10 mouse cellular contexts compared by ENCODE assay signal in genomic region chr10:81428507-81428870, GRCm38 (mm10). TPM values are rescaled to one million over a fixed set of nuclear protein-coding genes. Genes with fewer than 3 reads are reported as not detected.
DNase-seq lines count a peak whose midpoint lies in the region.
"Had no signal": no experiment of that assay in that cellular context is flagged by ENCODE, and none has a peak within 500 bp of the region (broad histone marks: within the 10 kb centered on the region; RNA-seq: fewer than 3 reads in every experiment).

No protein-coding gene starts in this region.

- DNase-seq in gastrocnemius, postnatal 4 days (ENCODE audit: low spot score in 2 of 2): peak; percentile 8 to 16
- no peak for DNase-seq in gastrocnemius, postnatal 25 days
- peak; percentile 9 for DNase-seq in layer of hippocampus, adult 11-12 months (ENCODE audit: low spot score)
- no peak for DNase-seq in layer of hippocampus, adult 9-10 months (ENCODE audit: low spot score)
- DNase-seq in ovary, postnatal 36 days (ENCODE audit: low spot score): peak; percentile 3
- no peak for DNase-seq in ovary, postnatal 10 days (ENCODE audit: low spot score)
- DNase-seq: lung, embryonic 14.5 days had no signal

RNA-seq across cellular contexts. Expression of gene Nfic, which starts 26.9 kb away (rescaled TPM):
- 100 to 1,000 TPM; 274 to 335 TPM for total RNA-seq in gastrocnemius, postnatal 4 days (2021)
- 100 to 1,000 TPM; 215 to 268 TPM for total RNA-seq in gastrocnemius, postnatal 25 days (2021)

RNA-seq across cellular contexts. Expression of gene Smim24, which starts 35.6 kb away (rescaled TPM):
- under 1 TPM; 0.91 to 0.98 TPM for total RNA-seq in gastrocnemius, postnatal 4 days (2021)
- under 1 TPM in 1 of 2 experiments, not detected in 1; 0.67 TPM for total RNA-seq in gastrocnemius, postnatal 25 days (2021)

RNA-seq across cellular contexts. Expression of gene Gm48552, which starts 39.7 kb away (rescaled TPM):
- total RNA-seq in gastrocnemius, postnatal 4 days (2021): 1 to 10 TPM; 1.3 to 2.0 TPM
- under 1 TPM in 1 of 2 experiments, not detected in 1; 0.59 TPM for total RNA-seq in gastrocnemius, postnatal 25 days (2021)
- total RNA-seq: liver, adult 2 months; megakaryocyte-erythroid progenitor cell, adult 5-6 weeks; monocyte, adult 5-6 weeks had no signal

RNA-seq across cellular contexts. Expression of gene Gm48551, which starts 44.2 kb away (rescaled TPM):
- total RNA-seq in gastrocnemius, postnatal 4 days (2021): 1 to 10 TPM in 1 of 2 experiments, under 1 TPM in 1; 0.70 to 1.5 TPM
- total RNA-seq in gastrocnemius, postnatal 25 days (2021): 1 to 10 TPM in 1 of 2 experiments, under 1 TPM in 1; 0.78 to 1.0 TPM
- total RNA-seq: monocyte, adult 5-6 weeks had no signal

RNA-seq across cellular contexts. Expression of gene Dohh, which starts 44.3 kb away (rescaled TPM):
- 10 to 100 TPM; 48.1 to 48.5 TPM for total RNA-seq in gastrocnemius, postnatal 4 days (2021)
- total RNA-seq in gastrocnemius, postnatal 25 days (2021): 10 to 100 TPM; 41.1 to 41.2 TPM

Comparison
In these comparisons a context has a peak if more than half of its experiments do, and no peak if none do; other contexts are left out.
1. DNase-seq: peak in gastrocnemius, postnatal 4 days (2 of 2), layer of hippocampus, adult 11-12 months (single experiment) and ovary, postnatal 36 days (single experiment); none in gastrocnemius, postnatal 25 days (single experiment), layer of hippocampus, adult 9-10 months (single experiment) and ovary, postnatal 10 days (single experiment).